Mouse (Mus musculus) brain, embryonic 14.5 days (tissue): ENCODE measurements at regions not wholly inside any gene's neighbourhood (a gene's known extent, or its start where the extent isn't known, plus 50 kb on each side); places are given as distances from the start of the nearest gene placed in this dataset.

Experiments
- DNase-seq: peaks from one replicate; pipeline ENCODE4 v3.0.0-alpha.2; 2011; ENCODE audit warnings: low read depth
- CTCF ChIP-seq: fragments of 200-500 bp; IDR thresholded peaks from 2 replicates; pipeline ENCODE4 v1.5.1; 2012; ENCODE audit warnings: inconsistent platforms, mild to moderate bottlenecking, moderate library complexity, borderline replicate concordance; ENCODE audit not compliant: insufficient read depth, insufficient read length; ENCODE audit errors: extremely low read depth
- POLR2A ChIP-seq: fragments of 200-500 bp; IDR thresholded peaks from 2 replicates; pipeline ENCODE4 v1.6.1; 2012; ENCODE audit warnings: mild to moderate bottlenecking, inconsistent platforms, borderline replicate concordance; ENCODE audit not compliant: poor library complexity, insufficient read depth, insufficient read length, severe bottlenecking; ENCODE audit errors: extremely low read depth

- TF ChIP-seq CTCF (no peak), POLR2A (no peak)
- no peak for DNase-seq
Observed at GRCm38 (mm10) chr7:135902106-135903055, 186.2 kb upstream of the Mki67 start.

GRCm38 (mm10) chr7:135911376-135911775 is 195.2 kb upstream of the Mki67 start:
- no peak for TF ChIP-seq CTCF
- TF ChIP-seq POLR2A: no peak
- no peak for DNase-seq

DNA sequence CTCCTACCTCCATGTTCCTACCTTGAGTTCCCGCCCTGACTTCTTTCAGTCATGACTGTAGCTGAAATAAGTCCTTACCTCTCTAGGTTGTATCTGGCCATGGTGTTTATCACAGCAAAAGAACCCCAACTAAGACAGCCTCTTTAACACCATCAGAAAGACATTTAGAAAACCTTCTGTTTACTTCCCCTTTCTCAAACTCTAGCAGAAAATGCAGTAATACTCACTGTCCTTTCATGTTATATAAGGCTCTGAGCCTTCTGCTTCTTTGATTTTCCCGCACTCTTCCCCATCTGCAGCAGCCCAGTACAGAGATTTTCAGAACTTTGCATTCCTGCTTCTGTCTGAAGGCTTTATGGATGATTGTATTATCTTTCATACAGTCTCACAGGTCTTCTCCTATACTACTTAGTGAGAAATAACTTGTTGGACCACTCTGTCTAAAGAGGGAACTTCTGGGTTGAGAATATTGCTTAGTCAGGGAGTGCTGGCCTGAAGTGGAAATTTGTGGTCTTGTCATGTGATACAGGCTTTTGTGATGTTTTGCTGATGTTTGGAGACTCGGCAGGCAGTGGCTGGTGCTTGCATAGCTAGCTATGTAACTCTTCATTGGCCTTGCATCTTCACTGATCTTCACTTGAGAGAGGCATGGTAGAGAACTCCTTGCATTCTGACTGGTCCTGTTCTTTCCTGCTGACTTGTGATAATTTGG is 197.9 kb upstream of the Mki67 start:
- DNase-seq: no peak
- no peak for TF ChIP-seq POLR2A
- TF ChIP-seq CTCF: no peak

GRCm38 (mm10) chr7:135923876-135924275 is 207.7 kb upstream of the Mki67 start:
- no peak for DNase-seq
- TF ChIP-seq POLR2A (no peak), CTCF (no peak)

DNA sequence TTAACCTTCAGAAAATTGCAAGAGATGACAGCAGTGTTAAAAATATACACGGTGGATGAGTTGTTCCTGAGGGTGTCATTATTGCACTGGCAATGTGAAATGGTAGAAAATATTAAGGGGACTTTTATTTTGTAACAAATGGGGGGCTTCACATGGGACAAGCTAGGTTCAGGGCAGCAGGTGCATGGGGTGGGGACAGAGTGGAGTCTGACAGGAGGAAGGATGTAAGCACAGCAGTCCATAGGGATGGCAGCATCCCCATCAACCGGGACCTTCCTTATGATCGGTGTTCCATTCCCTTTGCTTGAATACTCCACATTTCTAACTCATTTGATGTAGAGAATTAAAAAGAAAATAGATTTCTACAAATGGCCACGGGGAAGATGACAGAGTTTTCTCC is 208.5 kb upstream of the Mki67 start:
- TF ChIP-seq POLR2A (no peak), CTCF (no peak)
- DNase-seq: no peak

DNA sequence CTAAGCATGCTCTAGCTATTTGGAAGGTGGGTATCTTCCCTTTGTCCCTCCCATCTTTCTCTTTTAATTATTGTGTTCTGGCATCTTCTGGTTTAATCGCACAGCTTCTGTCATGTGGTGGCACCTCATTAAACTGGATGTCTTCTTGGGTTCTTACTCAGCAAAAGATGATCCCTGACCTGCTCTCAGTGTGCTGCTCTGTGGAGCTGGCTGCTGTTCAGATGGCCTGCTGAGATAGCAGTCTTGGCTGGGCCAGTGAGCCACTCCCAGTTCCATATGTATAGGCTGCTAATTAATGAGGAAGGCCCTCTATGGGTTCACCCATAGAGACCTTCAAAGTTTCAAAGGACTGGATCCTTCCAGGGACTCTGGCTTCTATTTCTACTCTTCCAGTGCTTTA is 213.9 kb upstream of the Mki67 start:
- DNase-seq: peak; percentile 57
- TF ChIP-seq CTCF: no peak
- no peak for TF ChIP-seq POLR2A

DNA sequence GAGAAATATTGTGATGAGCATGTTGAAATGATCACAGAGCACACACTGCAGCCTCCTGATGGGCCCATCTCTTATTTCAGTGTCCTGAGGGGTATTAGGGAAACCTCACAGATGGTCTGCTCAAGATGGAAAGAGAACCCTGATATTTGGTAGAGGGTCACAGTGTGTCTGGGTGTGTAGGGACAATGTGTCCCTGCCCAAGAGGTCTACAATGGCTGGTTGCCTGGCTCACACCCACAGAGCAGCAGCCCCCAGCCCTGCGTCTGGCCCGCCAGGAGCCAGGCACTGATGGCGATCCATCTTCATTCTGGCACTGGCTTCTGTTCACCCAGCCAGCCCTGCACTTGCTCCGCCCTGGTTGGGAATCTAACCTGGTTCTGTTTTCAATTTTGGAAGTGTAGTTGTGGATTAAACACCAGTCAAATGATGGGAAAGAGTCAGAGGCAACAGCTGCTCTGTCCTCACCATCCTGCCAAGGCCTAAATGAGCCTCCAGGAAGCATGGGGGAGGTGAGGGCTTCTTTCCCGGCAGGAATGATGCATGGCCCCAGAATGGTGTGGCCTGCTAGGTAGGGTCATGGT is 216.5 kb upstream of the Mki67 start:
- TF ChIP-seq POLR2A: no peak
- TF ChIP-seq CTCF: no peak
- DNase-seq: peak; percentile 31

GRCm38 (mm10) chr7:135935180-135935579 is 219.0 kb upstream of the Mki67 start:
- no peak for DNase-seq
- TF ChIP-seq POLR2A (no peak), CTCF (no peak)

- DNase-seq: no peak
- TF ChIP-seq CTCF (no peak), POLR2A (no peak)
Observed at GRCm38 (mm10) chr7:135937465-135937864, 221.3 kb upstream of the Mki67 start.

GRCm38 (mm10) chr7:135939341-135939740 is 223.2 kb upstream of the Mki67 start:
- TF ChIP-seq CTCF: no peak
- no peak for TF ChIP-seq POLR2A
- DNase-seq: peak; percentile 74

- TF ChIP-seq POLR2A (no peak), CTCF (no peak)
- no peak for DNase-seq
Observed at GRCm38 (mm10) chr7:135942826-135943225, 226.7 kb upstream of the Mki67 start.

DNA sequence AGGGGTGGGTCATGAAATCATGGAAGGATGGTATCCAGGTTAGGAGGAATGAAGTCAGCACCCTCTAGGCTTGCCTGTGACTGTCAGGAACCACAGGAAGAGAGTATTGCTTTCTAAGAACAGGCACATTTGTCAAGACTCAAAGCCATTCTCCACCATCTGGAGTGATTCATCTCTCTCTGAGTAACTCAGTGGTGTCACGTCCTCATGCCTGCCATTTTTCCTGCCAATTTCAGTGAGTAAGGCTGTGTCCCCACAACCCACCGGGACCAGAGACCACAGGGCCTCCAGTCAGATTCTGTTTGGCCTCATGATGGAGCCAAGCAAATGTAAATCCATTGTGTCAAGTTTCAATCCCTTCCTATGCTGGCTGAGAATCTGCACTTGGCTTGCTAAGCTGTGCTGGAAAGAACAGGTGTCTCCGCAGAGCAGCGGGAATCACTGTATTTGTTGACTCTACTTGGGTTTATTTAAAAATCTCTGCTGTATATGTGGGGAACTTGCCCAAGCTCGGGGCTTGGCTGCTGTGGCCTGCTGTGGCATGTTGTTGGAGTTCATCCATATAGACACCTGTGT is 230.0 kb upstream of the Mki67 start:
- TF ChIP-seq POLR2A (no peak), CTCF (no peak)
- DNase-seq: no peak
